Mouse (Mus musculus) embryo, embryonic 11.5 days (tissue): ENCODE measurements at regions not wholly inside any gene's neighbourhood (a gene's known extent, or its start where the extent isn't known, plus 50 kb on each side); places are given as distances from the start of the nearest gene placed in this dataset.

Experiments
- DNase-seq: peaks from one replicate; pipeline ENCODE4 v3.0.0-alpha.2; 2012; ENCODE audit warnings: low read depth, low spot score

DNA sequence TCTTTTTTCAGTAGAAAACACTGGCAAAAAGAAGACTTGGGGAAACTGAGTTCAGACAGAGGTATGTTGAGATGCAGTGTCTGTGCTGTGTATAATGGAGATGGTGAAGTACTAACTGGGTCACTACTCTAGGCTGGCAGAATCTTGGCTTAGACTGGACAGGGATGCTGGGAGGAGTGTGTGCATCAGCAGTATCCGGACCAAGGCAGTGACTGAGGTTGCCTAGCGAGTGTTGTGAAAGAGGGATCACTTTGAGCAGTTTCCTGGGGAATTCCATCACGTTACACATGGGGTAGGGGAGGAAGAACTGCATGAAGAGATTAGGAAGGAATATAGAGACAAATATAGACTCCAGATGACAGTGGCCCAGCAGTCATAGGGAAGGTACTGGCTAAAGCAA is 87.9 kb upstream of the Itprid2 start:
- no peak for DNase-seq

DNA sequence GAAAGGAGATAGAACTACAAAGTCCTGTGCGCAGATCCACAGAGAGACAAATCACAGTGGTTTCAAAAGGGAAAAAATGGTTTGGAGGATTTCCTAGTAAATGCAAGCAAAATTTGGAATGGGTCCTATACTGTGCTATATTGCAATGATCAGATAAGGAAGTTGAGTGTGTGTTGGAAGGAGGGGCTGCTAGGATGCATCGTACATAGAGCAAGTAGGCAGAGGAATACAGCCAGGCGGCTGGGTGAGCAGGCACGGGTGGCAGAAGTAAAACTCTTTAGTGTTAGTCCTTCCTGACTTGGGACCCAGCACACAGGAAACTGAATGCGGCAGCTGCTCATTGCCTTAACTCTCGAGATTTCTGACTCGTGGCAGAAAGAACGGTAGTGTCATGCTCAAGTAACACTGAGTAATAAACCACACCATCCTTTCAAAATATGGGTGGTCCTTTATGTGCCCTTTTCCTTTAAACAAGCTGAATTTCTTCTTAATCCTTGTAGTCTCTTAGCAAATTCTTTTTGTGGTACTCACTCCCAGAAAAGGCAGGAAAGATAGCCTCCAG is 87.0 kb upstream of the Itprid2 start:
- DNase-seq, result no peak

DNA sequence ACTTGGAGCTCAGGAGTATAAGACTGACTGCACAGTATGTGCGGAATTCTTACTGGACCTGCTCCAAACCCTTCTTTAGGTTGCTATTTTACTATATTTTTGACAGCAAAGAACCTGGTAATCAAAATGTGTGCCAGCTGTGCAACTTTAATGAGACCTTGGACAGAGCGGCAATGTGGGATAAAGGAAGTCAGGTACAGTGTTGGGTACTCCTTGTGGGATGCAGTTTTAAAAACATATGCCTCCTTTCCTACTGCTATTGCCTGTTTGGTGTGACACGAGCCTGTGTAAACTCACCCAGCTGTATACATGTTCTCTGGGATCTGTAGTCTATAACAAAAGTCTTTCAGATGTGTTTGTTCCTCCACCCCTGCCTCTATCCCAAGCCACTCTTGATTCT is 85.4 kb upstream of the Itprid2 start:
- no peak for DNase-seq

DNA sequence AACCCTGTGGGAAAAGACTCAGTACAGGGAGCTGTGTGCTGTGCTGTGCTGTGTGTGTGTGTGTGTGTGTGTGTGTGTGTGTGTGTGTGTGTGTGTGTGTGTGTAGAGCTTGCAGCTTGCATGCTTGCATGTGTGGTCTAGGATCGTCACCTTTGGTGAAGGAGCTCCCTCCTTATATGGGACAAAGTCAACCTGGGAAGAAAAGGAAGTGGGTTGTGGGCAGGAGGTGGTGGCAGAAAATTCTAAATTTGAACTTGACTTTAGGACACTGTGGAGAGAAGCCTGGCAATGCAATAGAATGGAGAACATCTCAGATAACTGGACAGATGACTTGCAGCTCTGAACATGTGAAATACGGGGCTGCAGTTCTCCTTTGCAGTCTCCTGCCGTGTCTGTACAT is 84.7 kb upstream of the Itprid2 start:
- no peak for DNase-seq

DNA sequence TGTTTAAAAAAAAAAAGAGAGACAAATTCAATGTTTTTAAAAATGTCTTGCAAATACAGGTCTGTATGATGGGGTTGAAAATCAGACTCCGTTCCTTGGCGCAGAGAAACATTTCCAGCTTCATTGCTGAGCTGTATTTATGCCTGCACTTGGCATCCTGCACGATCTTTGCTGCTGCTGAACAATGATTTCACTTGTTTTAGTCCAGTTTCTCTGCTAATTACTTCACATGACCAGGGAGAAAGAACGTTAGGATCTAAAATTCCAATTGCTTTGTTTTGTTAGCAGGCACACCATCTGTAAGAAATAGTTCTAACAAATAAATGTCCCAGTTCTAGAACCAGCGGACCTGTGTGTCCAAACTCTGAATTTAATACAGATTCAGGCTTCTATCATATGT is 82.7 kb upstream of the Itprid2 start:
- DNase-seq, result no peak

DNA sequence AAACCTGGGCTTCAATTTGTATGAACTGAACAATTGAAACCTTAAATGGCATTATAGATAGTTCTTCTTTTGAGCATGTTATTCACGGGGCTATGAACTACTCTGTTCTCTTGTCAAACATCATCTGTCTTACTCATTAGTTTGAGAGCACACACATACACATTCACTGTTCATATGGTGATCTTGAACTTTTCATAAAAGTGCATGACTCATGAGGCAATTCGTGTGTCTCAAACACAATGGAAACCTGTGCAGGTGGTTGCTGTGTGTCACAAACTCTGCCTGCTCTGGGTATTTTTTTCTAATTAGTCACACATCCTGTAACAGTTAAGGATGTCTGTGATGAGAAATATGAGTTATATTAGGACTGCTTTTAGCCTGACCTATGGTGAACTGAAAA is 79.8 kb upstream of the Itprid2 start:
- DNase-seq, result no peak

DNA sequence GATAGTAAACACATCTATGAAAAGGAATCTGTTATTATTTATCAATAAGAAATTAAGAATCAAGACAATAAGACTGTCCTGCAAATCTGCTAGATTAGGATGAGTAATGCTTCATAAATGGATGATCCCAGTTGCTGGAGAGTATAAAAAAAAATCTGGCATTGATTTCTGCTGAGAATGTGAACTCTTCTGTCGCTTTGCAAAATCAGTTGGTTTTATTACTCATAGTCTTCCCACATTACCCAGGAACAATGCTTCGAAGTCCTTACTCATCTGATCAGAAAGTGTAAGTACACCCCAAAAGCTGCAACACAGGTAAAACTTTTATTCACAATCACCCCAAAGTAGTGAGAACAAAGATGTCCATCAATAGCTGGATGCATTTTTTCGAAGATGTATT is 77.8 kb upstream of the Itprid2 start:
- DNase-seq, result no peak

DNA sequence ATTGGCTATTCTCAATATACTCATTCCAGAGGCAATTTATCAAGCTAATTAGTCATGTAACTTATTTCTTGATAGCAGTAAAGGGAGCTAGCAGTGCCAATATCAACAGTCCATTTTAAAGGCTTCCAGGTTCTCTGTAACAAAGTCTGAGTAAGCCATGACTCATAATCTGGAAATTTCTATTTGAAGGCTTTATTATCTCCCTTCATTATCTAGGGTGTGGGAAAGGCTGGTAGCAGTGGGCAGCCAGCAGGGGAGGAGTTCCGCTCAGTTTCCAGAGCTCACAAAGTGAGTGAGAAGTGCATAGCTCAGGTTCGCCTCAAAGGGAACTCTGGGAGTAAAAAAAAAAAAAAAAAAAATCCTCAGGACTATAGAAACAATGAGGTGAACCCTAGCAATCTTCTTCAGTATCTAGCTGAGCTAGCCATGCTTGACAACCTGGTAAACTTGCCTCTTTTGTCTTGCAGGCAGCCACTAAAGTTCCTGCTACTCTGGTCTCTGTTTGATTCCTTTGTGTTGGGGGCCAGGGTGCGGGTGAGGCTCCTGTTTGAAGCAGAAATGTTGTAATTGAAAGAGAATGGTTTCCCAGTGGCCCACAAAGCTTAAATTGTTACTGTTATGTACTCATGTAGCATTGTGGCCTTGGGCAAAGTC is 68.7 kb upstream of the Itprid2 start:
- DNase-seq, result no peak

DNA sequence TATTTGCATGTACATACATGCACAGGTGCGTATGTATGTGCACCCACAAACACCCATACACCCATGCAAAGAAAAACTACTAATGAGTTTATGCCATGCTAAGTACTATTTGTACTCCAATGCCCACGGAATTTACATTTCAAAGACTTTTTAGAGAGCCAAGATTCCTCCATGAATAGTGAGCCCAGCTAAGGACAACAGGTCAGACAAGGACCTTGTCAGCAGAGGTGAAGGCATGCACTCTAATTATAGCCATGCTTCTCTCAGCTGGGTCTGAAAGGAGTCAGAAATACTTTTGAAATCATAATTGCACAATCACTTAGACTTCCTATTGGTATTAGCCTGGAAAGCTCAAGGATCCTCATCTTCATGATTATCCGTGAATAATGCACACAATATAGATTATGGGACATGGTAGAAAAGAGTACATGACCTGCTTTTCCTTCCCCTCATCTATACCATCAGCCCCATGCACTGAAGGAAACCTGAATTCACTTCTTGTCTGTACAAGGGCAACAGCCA is 67.7 kb upstream of the Itprid2 start:
- DNase-seq, result no peak

DNA sequence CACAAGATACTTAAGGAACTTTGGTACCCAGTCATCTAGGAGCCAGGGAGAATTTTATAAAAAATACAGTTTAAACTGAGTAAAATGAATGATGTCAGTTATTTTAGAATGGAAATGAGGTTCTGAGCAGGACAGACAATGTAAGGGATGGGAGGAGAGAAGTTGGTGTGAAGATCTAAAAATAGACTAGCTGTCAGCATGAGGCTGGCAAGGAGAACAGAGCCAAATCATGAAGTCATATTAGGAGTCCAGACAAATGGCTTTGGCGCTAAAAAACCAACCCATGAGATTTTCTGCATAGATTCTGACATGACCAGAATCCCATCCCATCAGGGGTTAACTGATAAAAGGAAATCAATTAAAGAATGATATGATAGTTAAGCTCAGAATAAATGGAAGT is 65.5 kb upstream of the Itprid2 start:
- no peak for DNase-seq

DNA sequence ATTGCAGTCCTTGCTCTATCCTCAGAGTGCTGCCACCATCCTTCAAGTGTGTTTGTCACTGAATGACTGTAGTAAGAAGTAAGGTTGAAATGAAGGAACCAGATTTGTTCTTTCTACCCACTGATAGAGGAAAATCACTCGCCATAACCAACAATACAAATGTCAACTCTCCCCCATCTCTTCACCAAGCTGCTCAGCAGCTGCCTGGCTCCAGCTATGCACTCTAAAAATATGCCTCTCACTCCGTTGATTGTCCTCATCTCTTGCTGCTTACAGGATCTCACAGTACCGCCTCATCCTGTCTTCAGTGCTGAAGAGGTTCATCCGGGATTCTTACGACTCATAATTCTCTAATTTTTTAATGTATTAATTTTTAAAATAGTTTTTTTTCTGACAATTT is 63.2 kb upstream of the Itprid2 start:
- no peak for DNase-seq

DNA sequence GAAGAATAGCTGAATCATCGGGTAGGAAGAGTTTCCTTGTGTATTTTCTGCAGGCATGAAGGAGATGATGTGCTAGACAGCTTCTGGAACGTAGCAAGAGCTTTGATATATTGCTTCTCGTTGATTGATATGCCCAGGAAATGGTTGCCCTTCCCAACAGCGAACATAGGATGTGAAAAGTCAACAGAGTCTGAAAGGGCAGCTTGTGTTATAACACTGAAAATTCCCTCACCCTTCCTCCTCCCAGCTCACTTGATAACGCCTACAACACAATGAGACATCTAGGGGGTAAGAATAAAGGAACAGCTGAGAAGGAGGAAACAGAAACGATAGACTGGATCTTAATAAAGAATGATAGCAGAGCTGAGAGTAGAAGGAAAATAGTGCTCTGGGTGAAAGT is 60.1 kb upstream of the Itprid2 start:
- no peak for DNase-seq

DNA sequence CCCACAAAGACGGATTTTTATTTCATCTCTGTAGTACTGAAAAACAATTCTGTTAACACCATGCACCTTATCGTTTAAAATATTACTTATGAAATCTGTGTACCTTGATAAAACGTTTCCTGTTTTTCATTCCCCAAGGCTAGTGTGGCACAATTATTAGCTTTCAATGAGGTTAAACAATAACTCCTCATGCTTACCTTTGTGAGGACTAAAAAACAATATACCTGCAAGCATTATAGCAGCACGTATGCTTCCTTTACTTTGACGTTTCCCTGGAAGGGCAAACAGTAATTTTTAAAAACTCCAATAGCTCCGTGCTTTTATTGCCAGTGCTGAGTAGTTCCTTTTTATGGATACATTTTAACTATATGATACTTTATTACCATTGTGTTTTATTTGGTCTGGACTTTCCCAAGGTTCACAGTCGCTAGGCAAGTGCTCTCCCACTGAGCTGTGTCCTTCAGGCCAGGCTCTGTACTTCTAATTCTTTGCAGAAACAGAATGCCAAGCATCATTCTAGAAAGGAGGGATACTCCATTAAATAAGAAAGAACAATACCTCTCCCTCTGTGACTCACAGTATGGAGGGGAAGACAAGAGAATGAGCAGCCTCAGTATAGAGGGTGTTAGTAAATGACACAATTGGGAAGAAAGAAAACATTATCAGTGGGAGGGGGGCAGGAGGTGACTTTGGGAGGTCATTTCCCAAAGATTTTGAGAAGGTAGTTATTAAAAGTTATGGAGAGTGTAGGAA is 50.0 kb upstream of the Itprid2 start:
- no peak for DNase-seq
